Mouse (Mus musculus): ENCODE measurements around the gene Zc3h15. TPM values are rescaled to one million over a fixed set of nuclear protein-coding genes. Genes with fewer than 3 reads are reported as not detected.

Gene Zc3h15
- polyA plus RNA-seq, 1 experiment from 2014 or later, result 115 TPM

GRCm38 (mm10) chr2:83683731-83684519 lies 39.7 kb downstream of the Zc3h15 start:
- TF ChIP-seq CTCF (IDR thresholded peaks at IDR 0.05; ENCODE audit: low read depth), result no peak
- WGBS, result 67% methylated on average over 9 of the region's 9 CpGs
- DNase-seq, result no peak

GRCm38 (mm10) chr2:83684691-83685090 lies 40.5 kb downstream of the Zc3h15 start:
- H3K4me1 ChIP-seq (ENCODE audit: insufficient read depth), result no peaks in the 10 kb centered on the region
- ATAC-seq (ENCODE audit: insufficient read depth) (no peak), DNase-seq (no peak)
- H3K4me3 ChIP-seq (ENCODE audit: low read depth, low read length), result no peak overlapping the region
- no peak overlapping the region for H3K4me2 ChIP-seq
- 63% methylated on average over 8 of the region's 8 CpGs for WGBS
- no peaks in the 10 kb centered on the region for H3K9me3 ChIP-seq (ENCODE audit: low read depth, low read length)
- H3K9ac ChIP-seq, result no peak overlapping the region
- H3K27ac ChIP-seq (ENCODE audit: low read depth), result no peak overlapping the region
- no peak for TF ChIP-seq CTCF (IDR thresholded peaks at IDR 0.05; ENCODE audit: low read depth)
- H3K36me3 ChIP-seq (ENCODE audit: insufficient read depth), result no peaks in the 10 kb centered on the region
- H3K27me3 ChIP-seq (ENCODE audit: insufficient read depth, low read length), result no peaks in the 10 kb centered on the region

More at GRCm38 (mm10) chr2:83683731-83684519, 39.7 kb downstream of the Zc3h15 start:
- H3K4me3 ChIP-seq (ENCODE audit: low read depth, low read length), result no peak overlapping the region
- no peaks in the 10 kb centered on the region for H3K9me3 ChIP-seq (ENCODE audit: low read depth, low read length)
- no peak overlapping the region for H3K9ac ChIP-seq
- H3K4me2 ChIP-seq, result no peak overlapping the region
- H3K27ac ChIP-seq (ENCODE audit: low read depth), result no peak overlapping the region
- H3K4me1 ChIP-seq (ENCODE audit: insufficient read depth), result no peaks in the 10 kb centered on the region
- H3K27me3 ChIP-seq (ENCODE audit: insufficient read depth, low read length), result no peaks in the 10 kb centered on the region
- no peak for ATAC-seq (ENCODE audit: insufficient read depth)
- H3K36me3 ChIP-seq (ENCODE audit: insufficient read depth), result no peaks in the 10 kb centered on the region

GRCm38 (mm10) chr2:83690372-83690771 lies 46.1 kb downstream of the Zc3h15 start:
- TF ChIP-seq CTCF (IDR thresholded peaks at IDR 0.05; ENCODE audit: low read depth), result no peak

DNA sequence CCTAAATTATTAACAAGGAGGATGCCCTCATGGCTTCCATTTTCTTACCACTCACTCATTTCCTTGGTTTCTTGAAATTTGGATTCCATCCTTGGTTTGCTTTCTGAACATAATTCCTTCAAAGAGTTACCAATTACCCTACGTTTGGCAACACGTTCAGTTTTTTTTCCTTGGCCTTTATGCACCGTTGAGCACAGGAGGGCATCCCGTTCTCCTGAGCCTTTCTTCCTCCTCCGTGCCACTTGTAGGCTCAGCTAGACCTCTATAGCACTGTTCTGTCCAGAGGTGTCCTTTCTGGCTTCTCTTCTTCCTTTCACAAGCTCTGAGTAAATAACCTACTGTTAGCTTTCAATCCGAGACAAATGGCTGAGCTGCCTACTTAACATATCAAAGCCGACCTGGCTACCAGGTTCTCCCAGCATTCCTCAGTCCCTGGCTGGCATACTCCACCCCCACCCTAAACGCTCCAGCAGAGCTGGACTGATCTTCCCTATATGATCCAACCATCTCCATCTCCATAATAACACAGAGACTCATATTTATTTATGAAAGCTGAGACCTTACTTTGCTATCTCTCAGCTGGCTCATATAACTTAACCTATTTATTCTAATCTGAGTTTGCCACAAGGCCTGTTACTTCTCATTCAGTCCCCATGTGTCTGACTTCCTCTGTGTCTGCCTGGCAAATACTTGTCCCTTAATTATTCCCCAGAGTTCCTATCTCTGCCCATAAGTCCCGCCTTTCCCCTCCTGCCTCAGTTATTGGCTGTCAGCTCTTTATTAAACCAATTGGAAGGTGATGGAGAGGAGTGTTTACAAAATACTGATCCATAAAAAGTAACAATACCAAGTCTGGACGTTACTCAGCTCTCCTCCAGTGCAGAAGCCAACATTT lies 48.7 kb downstream of the Zc3h15 start:
- no peak for TF ChIP-seq CTCF (IDR thresholded peaks at IDR 0.05; ENCODE audit: low read depth)

More at GRCm38 (mm10) chr2:83690372-83690771, 46.1 kb downstream of the Zc3h15 start:
- Histone ChIP-seq H3K27ac (ENCODE audit: low read depth) (no peak overlapping the region), H3K4me2 (no peak overlapping the region), H3K36me3 (ENCODE audit: insufficient read depth) (no peaks in the 10 kb centered on the region), H3K9ac (no peak overlapping the region), H3K4me1 (ENCODE audit: insufficient read depth) (no peaks in the 10 kb centered on the region), H3K27me3 (ENCODE audit: insufficient read depth, low read length) (no peaks in the 10 kb centered on the region), H3K4me3 (ENCODE audit: low read depth, low read length) (no peak overlapping the region), H3K9me3 (ENCODE audit: low read depth, low read length) (no peaks in the 10 kb centered on the region)
- ATAC-seq (ENCODE audit: insufficient read depth) (no peak), DNase-seq (no peak)
- WGBS, result 76% methylated on average over 2 of the region's 2 CpGs

GRCm38 (mm10) chr2:83694061-83694460 lies 49.8 kb downstream of the Zc3h15 start:
- no peak for TF ChIP-seq CTCF (IDR thresholded peaks at IDR 0.05; ENCODE audit: low read depth)
- H3K4me2 ChIP-seq, result no peak overlapping the region

More for the DNA sequence above, 48.7 kb downstream of the Zc3h15 start:
- 34% methylated on average over 10 of the region's 10 CpGs for WGBS
- Histone ChIP-seq H3K27ac (ENCODE audit: low read depth) (no peak overlapping the region), H3K9ac (no peak overlapping the region), H3K4me2 (no peak overlapping the region), H3K36me3 (ENCODE audit: insufficient read depth) (no peaks in the 10 kb centered on the region), H3K4me1 (ENCODE audit: insufficient read depth) (no peaks in the 10 kb centered on the region), H3K9me3 (ENCODE audit: low read depth, low read length) (no peaks in the 10 kb centered on the region), H3K4me3 (ENCODE audit: low read depth, low read length) (no peak overlapping the region), H3K27me3 (ENCODE audit: insufficient read depth, low read length) (no peaks in the 10 kb centered on the region)
- DNase-seq, result no peak
- no peak for ATAC-seq (ENCODE audit: insufficient read depth)

GRCm38 (mm10) chr2:83695345-83696247 lies 51.4 kb downstream of the Zc3h15 start:
- Histone ChIP-seq H3K4me1 (ENCODE audit: insufficient read depth) (no peaks in the 10 kb centered on the region), H3K9me3 (ENCODE audit: low read depth, low read length) (no peaks in the 10 kb centered on the region), H3K27me3 (ENCODE audit: insufficient read depth, low read length) (no peaks in the 10 kb centered on the region), H3K4me3 (ENCODE audit: low read depth, low read length) (no peak overlapping the region), H3K36me3 (ENCODE audit: insufficient read depth) (no peaks in the 10 kb centered on the region), H3K4me2 (no peak overlapping the region), H3K27ac (ENCODE audit: low read depth) (no peak overlapping the region), H3K9ac (no peak overlapping the region)
- no peak for ATAC-seq (ENCODE audit: insufficient read depth)
- DNase-seq, result no peak
- no peak for TF ChIP-seq CTCF (IDR thresholded peaks at IDR 0.05; ENCODE audit: low read depth)
- 72% methylated on average over 11 of the region's 11 CpGs for WGBS

More at GRCm38 (mm10) chr2:83694061-83694460, 49.8 kb downstream of the Zc3h15 start:
- no peaks in the 10 kb centered on the region for H3K27me3 ChIP-seq (ENCODE audit: insufficient read depth, low read length)
- DNase-seq (no peak), ATAC-seq (ENCODE audit: insufficient read depth) (no peak)
- H3K9me3 ChIP-seq (ENCODE audit: low read depth, low read length), result no peaks in the 10 kb centered on the region
- H3K9ac ChIP-seq, result no peak overlapping the region
- H3K4me3 ChIP-seq (ENCODE audit: low read depth, low read length), result no peak overlapping the region
- H3K27ac ChIP-seq (ENCODE audit: low read depth), result no peak overlapping the region
- H3K4me1 ChIP-seq (ENCODE audit: insufficient read depth), result no peaks in the 10 kb centered on the region
- no peaks in the 10 kb centered on the region for H3K36me3 ChIP-seq (ENCODE audit: insufficient read depth)
- 59% methylated on average over 7 of the region's 7 CpGs for WGBS
